Mouse (Mus musculus): ENCODE measurements at regions not wholly inside any gene's neighbourhood (a gene's known extent, or its start where the extent isn't known, plus 50 kb on each side); places are given as distances from the start of the nearest gene placed in this dataset.
"Not testable (repeated sequence)": the region's sequence is repeated elsewhere in the genome, so short reads cannot be mapped to it uniquely, and the experiment has no call there.

GRCm38 (mm10) chr13:102022273-102022672 lies 254.3 kb upstream of the Pik3r1 start:
- H3K27ac ChIP-seq (ENCODE audit: insufficient read depth, low read depth, low read length) = no peak overlapping the region
- 91% methylated on average over 1 of the region's 1 CpGs for WGBS
- H3K27me3 ChIP-seq (replicated peaks; ENCODE audit: control insufficient read depth, insufficient read depth, low read length) = no peaks in the 10 kb centered on the region
- no peaks in the 10 kb centered on the region for H3K36me3 ChIP-seq (ENCODE audit: control insufficient read depth, insufficient read depth, low read length)
- no peak for DNase-seq
- peaks cover 4% of the 10 kb centered on the region; the same call in 1 of the 2 replicates for H3K4me1 ChIP-seq (ENCODE audit: control insufficient read depth, insufficient read depth, low read length)
- no peak overlapping the region for H3K4me3 ChIP-seq (ENCODE audit: insufficient read depth, low read depth, low read length)
- no peak for TF ChIP-seq CTCF (conservative IDR thresholded peaks at IDR 0.05; ENCODE audit: insufficient read depth, insufficient read length, low read depth, low read length)
- TF ChIP-seq POLR2A (IDR thresholded peaks at IDR 0.05; ENCODE audit: low read depth, low read length) = no peak

- Histone ChIP-seq H3K36me3 (ENCODE audit: control insufficient read depth, insufficient read depth, low read length) (no peaks in the 10 kb centered on the region), H3K27me3 (replicated peaks; ENCODE audit: control insufficient read depth, insufficient read depth, low read length) (no peaks in the 10 kb centered on the region), H3K4me3 (ENCODE audit: insufficient read depth, low read depth, low read length) (no peak overlapping the region), H3K4me1 (ENCODE audit: control insufficient read depth, insufficient read depth, low read length) (peaks cover 4% of the 10 kb centered on the region; the same call in 1 of the 2 replicates), H3K27ac (ENCODE audit: insufficient read depth, low read depth, low read length) (no peak overlapping the region)
- TF ChIP-seq POLR2A (IDR thresholded peaks at IDR 0.05; ENCODE audit: low read depth, low read length) = no peak
- TF ChIP-seq CTCF (conservative IDR thresholded peaks at IDR 0.05; ENCODE audit: insufficient read depth, insufficient read length, low read depth, low read length) = no peak
- 90% methylated on average over 4 of the region's 4 CpGs for WGBS
- DNase-seq = no peak
Observed at GRCm38 (mm10) chr13:102022757-102023156, 254.7 kb upstream of the Pik3r1 start.

- H3K27ac ChIP-seq (ENCODE audit: insufficient read depth, low read depth, low read length) = no peak overlapping the region
- peaks cover 4% of the 10 kb centered on the region; the same call in 1 of the 2 replicates for H3K4me1 ChIP-seq (ENCODE audit: control insufficient read depth, insufficient read depth, low read length)
- no peaks in the 10 kb centered on the region for H3K36me3 ChIP-seq (ENCODE audit: control insufficient read depth, insufficient read depth, low read length)
- DNase-seq = peak; percentile 83
- no peaks in the 10 kb centered on the region for H3K27me3 ChIP-seq (replicated peaks; ENCODE audit: control insufficient read depth, insufficient read depth, low read length)
- 81% methylated on average over 1 of the region's 1 CpGs for WGBS
- H3K4me3 ChIP-seq (ENCODE audit: insufficient read depth, low read depth, low read length) = no peak overlapping the region
- TF ChIP-seq CTCF (conservative IDR thresholded peaks at IDR 0.05; ENCODE audit: insufficient read depth, insufficient read length, low read depth, low read length) = no peak
- TF ChIP-seq POLR2A (IDR thresholded peaks at IDR 0.05; ENCODE audit: low read depth, low read length) = no peak
Observed at GRCm38 (mm10) chr13:102023624-102024023, 255.6 kb upstream of the Pik3r1 start.

GRCm38 (mm10) chr13:102025138-102025537 lies 257.1 kb upstream of the Pik3r1 start:
- TF ChIP-seq POLR2A (IDR thresholded peaks at IDR 0.05; ENCODE audit: low read depth, low read length) (no peak), CTCF (conservative IDR thresholded peaks at IDR 0.05; ENCODE audit: insufficient read depth, insufficient read length, low read depth, low read length) (no peak)
- H3K27me3 ChIP-seq (replicated peaks; ENCODE audit: control insufficient read depth, insufficient read depth, low read length) = no peaks in the 10 kb centered on the region
- no peak overlapping the region for H3K4me3 ChIP-seq (ENCODE audit: insufficient read depth, low read depth, low read length)
- WGBS = 74% methylated on average over 3 of the region's 3 CpGs
- H3K36me3 ChIP-seq (ENCODE audit: control insufficient read depth, insufficient read depth, low read length) = no peaks in the 10 kb centered on the region
- H3K27ac ChIP-seq (ENCODE audit: insufficient read depth, low read depth, low read length) = no peak overlapping the region
- peaks cover 4% of the 10 kb centered on the region; the same call in 1 of the 2 replicates for H3K4me1 ChIP-seq (ENCODE audit: control insufficient read depth, insufficient read depth, low read length)
- no peak for DNase-seq

GRCm38 (mm10) chr13:102025547-102025946 lies 257.5 kb upstream of the Pik3r1 start:
- H3K4me3 ChIP-seq (ENCODE audit: insufficient read depth, low read depth, low read length); H3K27ac ChIP-seq (ENCODE audit: insufficient read depth, low read depth, low read length): not testable (repeated sequence)
- WGBS = 87% methylated on average over 2 of the region's 2 CpGs

GRCm38 (mm10) chr13:102031416-102031815 lies 263.4 kb upstream of the Pik3r1 start:
- no peaks in the 10 kb centered on the region for H3K36me3 ChIP-seq (ENCODE audit: control insufficient read depth, insufficient read depth, low read length)
- WGBS = 68% methylated on average over 4 of the region's 4 CpGs
- no peaks in the 10 kb centered on the region for H3K27me3 ChIP-seq (replicated peaks; ENCODE audit: control insufficient read depth, insufficient read depth, low read length)
- no peaks in the 10 kb centered on the region for H3K4me1 ChIP-seq (ENCODE audit: control insufficient read depth, insufficient read depth, low read length)
- H3K27ac ChIP-seq (ENCODE audit: insufficient read depth, low read depth, low read length) = no peak overlapping the region
- no peak for DNase-seq
- TF ChIP-seq CTCF (conservative IDR thresholded peaks at IDR 0.05; ENCODE audit: insufficient read depth, insufficient read length, low read depth, low read length) = no peak
- no peak for TF ChIP-seq POLR2A (IDR thresholded peaks at IDR 0.05; ENCODE audit: low read depth, low read length)
- no peak overlapping the region for H3K4me3 ChIP-seq (ENCODE audit: insufficient read depth, low read depth, low read length)

More at GRCm38 (mm10) chr13:102025547-102025946, 257.5 kb upstream of the Pik3r1 start:
- not testable (repeated sequence) for H3K36me3 ChIP-seq (ENCODE audit: control insufficient read depth, insufficient read depth, low read length); H3K4me1 ChIP-seq (ENCODE audit: control insufficient read depth, insufficient read depth, low read length); DNase-seq; H3K27me3 ChIP-seq (replicated peaks; ENCODE audit: control insufficient read depth, insufficient read depth, low read length)

- Histone ChIP-seq H3K27ac (ENCODE audit: insufficient read depth, low read depth, low read length) (no peak overlapping the region), H3K4me3 (ENCODE audit: insufficient read depth, low read depth, low read length) (no peak overlapping the region), H3K4me1 (ENCODE audit: control insufficient read depth, insufficient read depth, low read length) (no peaks in the 10 kb centered on the region), H3K36me3 (ENCODE audit: control insufficient read depth, insufficient read depth, low read length) (no peaks in the 10 kb centered on the region), H3K27me3 (replicated peaks; ENCODE audit: control insufficient read depth, insufficient read depth, low read length) (no peaks in the 10 kb centered on the region)
- WGBS = 67% methylated on average over 4 of the region's 4 CpGs
- no peak for TF ChIP-seq CTCF (conservative IDR thresholded peaks at IDR 0.05; ENCODE audit: insufficient read depth, insufficient read length, low read depth, low read length)
- TF ChIP-seq POLR2A (IDR thresholded peaks at IDR 0.05; ENCODE audit: low read depth, low read length) = no peak
- DNase-seq = no peak
Observed at GRCm38 (mm10) chr13:102034484-102034883, 266.5 kb upstream of the Pik3r1 start.

GRCm38 (mm10) chr13:102036001-102036400 lies 268.0 kb upstream of the Pik3r1 start:
- Histone ChIP-seq H3K4me3 (ENCODE audit: insufficient read depth, low read depth, low read length) (no peak overlapping the region), H3K36me3 (ENCODE audit: control insufficient read depth, insufficient read depth, low read length) (no peaks in the 10 kb centered on the region), H3K27ac (ENCODE audit: insufficient read depth, low read depth, low read length) (no peak overlapping the region), H3K4me1 (ENCODE audit: control insufficient read depth, insufficient read depth, low read length) (no peaks in the 10 kb centered on the region), H3K27me3 (replicated peaks; ENCODE audit: control insufficient read depth, insufficient read depth, low read length) (no peaks in the 10 kb centered on the region)
- WGBS = 39% methylated on average over 5 of the region's 5 CpGs
- TF ChIP-seq POLR2A (IDR thresholded peaks at IDR 0.05; ENCODE audit: low read depth, low read length) (no peak), CTCF (conservative IDR thresholded peaks at IDR 0.05; ENCODE audit: insufficient read depth, insufficient read length, low read depth, low read length) (no peak)
- DNase-seq = peak; percentile 41
